Mouse (Mus musculus) heart, postnatal 0 days (tissue): ENCODE measurements at regions not wholly inside any gene's neighbourhood (a gene's known extent, or its start where the extent isn't known, plus 50 kb on each side); places are given as distances from the start of the nearest gene placed in this dataset.

Source experiments
- ATAC-seq: fragments of 200-750 bp; cut with Nextera tagmentation; 2 replicates; pipeline ENCODE4 v1.8.0; 2017; ENCODE audit warnings: low read depth, moderate number of reproducible peaks, moderate library complexity; ENCODE audit not compliant: insufficient read depth
- DNase-seq: peaks from one replicate; pipeline ENCODE4 v3.0.0-alpha.2; 2016; ENCODE audit warnings: low spot score
- H3K27ac ChIP-seq: fragments of 300-500 bp; sonication (generic); 2 replicates; pipeline ENCODE4 v1.5.1; 2014; ENCODE audit warnings: low read depth, mild to moderate bottlenecking
- H3K27me3 ChIP-seq: fragments of 300-500 bp; sonication (generic); 2 replicates; pipeline ENCODE4 v1.6.1; 2014; ENCODE audit warnings: low read length, mixed read lengths; ENCODE audit not compliant: control insufficient read depth, insufficient read depth
- H3K36me3 ChIP-seq: fragments of 300-500 bp; sonication (generic); replicated peaks from 2 replicates; pipeline ENCODE4 v1.6.1; 2014; ENCODE audit warnings: low read length, mixed read lengths; ENCODE audit not compliant: control insufficient read depth, insufficient read depth
- H3K4me1 ChIP-seq: fragments of 300-500 bp; sonication (generic); 2 replicates; pipeline ENCODE4 v1.6.1; 2014; ENCODE audit warnings: antibody characterized with exemption; ENCODE audit not compliant: control insufficient read depth, insufficient read depth
- H3K4me2 ChIP-seq: fragments of 300-500 bp; sonication (generic); 2 replicates; pipeline ENCODE4 v1.6.1; 2014; ENCODE audit warnings: low read depth, mild to moderate bottlenecking, low read length, moderate library complexity
- H3K4me3 ChIP-seq: fragments of 300-500 bp; sonication (generic); 2 replicates; pipeline ENCODE4 v1.5.1; 2014; ENCODE audit warnings: low read depth, low read length
- H3K9ac ChIP-seq: fragments of 300-500 bp; sonication (generic); replicated peaks from 2 replicates; pipeline ENCODE4 v1.6.1; 2014; ENCODE audit warnings: low read depth, low read length, mixed read lengths
- H3K9me3 ChIP-seq: fragments of 300-500 bp; sonication (generic); replicated peaks from 2 replicates; pipeline ENCODE4 v1.6.1; 2016; ENCODE audit warnings: low read length; ENCODE audit not compliant: control insufficient read depth
- CTCF ChIP-seq: IDR thresholded peaks from 2 replicates; pipeline ENCODE4 v1.5.1; 2016; ENCODE audit warnings: antibody characterized with exemption, control low read depth, low read depth
- EP300 ChIP-seq: IDR thresholded peaks from 2 replicates; pipeline ENCODE4 v1.6.1; 2016; ENCODE audit warnings: antibody characterized with exemption, low read depth
- WGBS: fragments of 180-500 bp; shearing (Covaris S2); extraction: QIAGEN DNeasy Blood & Tissue Kit; methylation state at CpG from one replicate; pipeline ENCODE4 v1.1.7; 2014; 5-methylcytosine and 5-hydroxymethylcytosine counted together

DNA sequence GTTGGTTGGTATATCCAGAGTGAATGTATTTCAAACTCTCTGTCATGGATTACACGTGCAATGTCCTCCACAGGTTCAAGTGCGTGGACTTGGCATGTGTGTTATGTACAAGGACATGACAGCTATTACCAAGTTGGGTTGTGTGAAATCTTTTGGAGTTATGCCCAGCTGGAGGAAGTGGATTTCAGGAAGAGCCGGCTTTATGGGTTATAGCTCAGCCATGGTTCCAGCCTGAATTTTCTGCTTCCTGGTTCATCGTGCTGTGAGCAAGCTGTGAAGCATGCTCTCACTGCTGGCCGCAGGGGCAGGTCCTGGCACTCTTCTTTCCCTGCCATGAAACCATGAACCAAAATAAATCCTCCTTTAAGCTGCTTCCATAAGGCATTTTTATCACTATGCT lies 144.6 kb upstream of the Lcorl start:
- no peak overlapping the region for H3K4me2 ChIP-seq
- H3K27ac ChIP-seq, result no peak overlapping the region
- H3K27me3 ChIP-seq, result no peaks in the 10 kb centered on the region
- no peak for TF ChIP-seq EP300
- no peak for TF ChIP-seq CTCF
- no peak overlapping the region for H3K9ac ChIP-seq
- no peak for DNase-seq
- H3K4me3 ChIP-seq, result no peak overlapping the region
- no peaks in the 10 kb centered on the region for H3K9me3 ChIP-seq
- 56% methylated on average over 5 of the region's 5 CpGs for WGBS
- H3K36me3 ChIP-seq, result no peaks in the 10 kb centered on the region
- no peaks in the 10 kb centered on the region for H3K4me1 ChIP-seq
- ATAC-seq, result no peak

DNA sequence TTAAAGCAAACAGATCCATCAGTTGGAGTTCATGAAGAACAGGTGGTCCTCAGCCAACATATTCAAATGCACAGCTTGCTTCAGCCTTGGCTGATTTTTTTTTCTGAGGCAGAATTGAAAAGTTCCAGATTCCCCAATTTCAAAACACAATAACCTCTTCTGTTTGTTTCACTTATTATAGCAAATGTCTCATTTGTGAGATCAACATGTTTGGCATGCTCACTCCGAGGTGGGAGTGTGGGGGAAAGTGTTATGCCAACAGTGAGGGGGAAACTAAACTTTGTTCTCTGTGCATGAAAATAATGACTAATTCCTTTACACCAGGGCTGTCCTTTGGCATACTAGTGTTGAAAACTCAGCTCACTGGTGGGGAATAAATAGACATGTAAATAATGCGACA lies 100.4 kb upstream of the Lcorl start:
- no peak overlapping the region for H3K4me3 ChIP-seq
- H3K4me2 ChIP-seq, result no peak overlapping the region
- ATAC-seq, result no peak
- no peak overlapping the region for H3K27ac ChIP-seq
- no peak for DNase-seq
- no peak for TF ChIP-seq CTCF
- TF ChIP-seq EP300, result no peak
- no peaks in the 10 kb centered on the region for H3K4me1 ChIP-seq
- H3K27me3 ChIP-seq, result no peaks in the 10 kb centered on the region
- H3K9ac ChIP-seq, result no peak overlapping the region
- WGBS, result 75% methylated on average over 2 of the region's 2 CpGs
- H3K9me3 ChIP-seq, result no peaks in the 10 kb centered on the region
- no peaks in the 10 kb centered on the region for H3K36me3 ChIP-seq

DNA sequence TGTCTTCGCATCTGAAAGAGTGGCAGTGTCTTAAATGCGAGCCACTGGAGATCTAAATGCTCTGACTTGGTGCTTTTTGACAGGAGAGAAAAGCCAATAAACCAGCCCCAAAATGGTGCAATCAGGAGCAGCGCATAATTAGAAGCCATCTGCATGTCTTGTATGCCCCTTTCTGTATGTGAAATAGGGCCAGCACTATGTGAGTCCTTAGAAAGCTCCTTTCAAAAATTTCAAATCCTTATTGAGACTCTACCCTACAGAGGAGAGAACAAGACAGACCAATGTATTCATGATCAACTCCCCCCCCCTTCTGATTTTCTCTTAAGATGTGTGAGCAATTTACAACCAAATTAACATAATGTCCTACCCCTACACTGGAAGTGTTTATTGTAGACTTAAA lies 86.6 kb upstream of the Lcorl start:
- Histone ChIP-seq H3K27ac (no peak overlapping the region), H3K4me1 (no peaks in the 10 kb centered on the region), H3K27me3 (no peaks in the 10 kb centered on the region), H3K4me2 (no peak overlapping the region), H3K36me3 (no peaks in the 10 kb centered on the region), H3K9ac (no peak overlapping the region), H3K9me3 (no peaks in the 10 kb centered on the region), H3K4me3 (no peak overlapping the region)
- TF ChIP-seq CTCF, result no peak
- no peak for TF ChIP-seq EP300
- DNase-seq (no peak), ATAC-seq (no peak)
- WGBS, result 90% methylated on average over 3 of the region's 3 CpGs

DNA sequence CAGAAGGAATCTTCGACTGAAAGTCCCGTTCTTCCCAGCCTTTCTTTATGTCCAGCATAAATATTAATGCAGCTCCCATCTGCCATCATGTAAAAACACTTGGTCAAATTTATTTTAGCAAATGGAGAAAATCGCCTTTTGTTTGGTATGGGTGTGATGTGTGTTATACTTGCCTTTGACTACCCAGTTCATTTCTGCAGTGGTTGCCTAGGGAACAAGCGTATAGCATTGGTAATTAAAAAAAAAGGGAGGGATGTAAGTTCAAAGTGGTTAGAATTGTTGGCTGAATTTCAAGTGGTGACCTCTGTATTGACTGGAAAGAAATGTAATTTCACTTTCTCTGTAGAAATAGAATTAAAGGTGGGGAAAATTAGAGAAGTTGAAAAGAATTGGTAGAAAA lies 75.6 kb upstream of the Lcorl start:
- H3K4me2 ChIP-seq, result no peak overlapping the region
- H3K9ac ChIP-seq, result no peak overlapping the region
- H3K36me3 ChIP-seq, result no peaks in the 10 kb centered on the region
- 68% methylated on average over 4 of the region's 4 CpGs for WGBS
- no peaks in the 10 kb centered on the region for H3K27me3 ChIP-seq
- ATAC-seq (no peak), DNase-seq (no peak)
- TF ChIP-seq EP300 (no peak), CTCF (no peak)
- H3K9me3 ChIP-seq, result no peaks in the 10 kb centered on the region
- H3K4me1 ChIP-seq, result no peaks in the 10 kb centered on the region
- H3K4me3 ChIP-seq, result no peak overlapping the region
- H3K27ac ChIP-seq, result no peak overlapping the region

DNA sequence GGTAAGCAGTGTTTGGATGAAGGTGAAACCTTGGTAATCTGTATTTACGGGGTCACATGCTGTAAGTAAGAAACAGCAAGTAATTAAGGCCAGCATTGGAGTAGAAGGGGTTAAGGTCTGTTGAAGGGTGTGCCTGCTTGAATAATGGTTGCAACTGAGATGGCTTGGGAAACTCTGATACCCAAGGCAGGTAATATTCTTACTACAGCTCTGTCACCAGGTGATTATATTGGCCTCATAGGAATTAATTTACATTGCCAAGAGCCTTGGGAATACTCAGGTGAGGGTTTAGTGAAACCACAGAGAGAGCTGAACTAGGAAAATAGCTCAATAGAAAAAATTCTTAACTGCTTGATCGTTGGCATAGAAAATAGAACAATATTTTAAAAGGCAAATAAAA lies 73.8 kb upstream of the Lcorl start:
- H3K4me2 ChIP-seq, result no peak overlapping the region
- H3K4me1 ChIP-seq, result no peaks in the 10 kb centered on the region
- no peak overlapping the region for H3K9ac ChIP-seq
- TF ChIP-seq CTCF, result no peak
- TF ChIP-seq EP300, result no peak
- ATAC-seq, result no peak
- H3K36me3 ChIP-seq, result no peaks in the 10 kb centered on the region
- 72% methylated on average over 2 of the region's 2 CpGs for WGBS
- no peak overlapping the region for H3K27ac ChIP-seq
- no peak for DNase-seq
- no peak overlapping the region for H3K4me3 ChIP-seq
- no peaks in the 10 kb centered on the region for H3K27me3 ChIP-seq
- no peaks in the 10 kb centered on the region for H3K9me3 ChIP-seq

DNA sequence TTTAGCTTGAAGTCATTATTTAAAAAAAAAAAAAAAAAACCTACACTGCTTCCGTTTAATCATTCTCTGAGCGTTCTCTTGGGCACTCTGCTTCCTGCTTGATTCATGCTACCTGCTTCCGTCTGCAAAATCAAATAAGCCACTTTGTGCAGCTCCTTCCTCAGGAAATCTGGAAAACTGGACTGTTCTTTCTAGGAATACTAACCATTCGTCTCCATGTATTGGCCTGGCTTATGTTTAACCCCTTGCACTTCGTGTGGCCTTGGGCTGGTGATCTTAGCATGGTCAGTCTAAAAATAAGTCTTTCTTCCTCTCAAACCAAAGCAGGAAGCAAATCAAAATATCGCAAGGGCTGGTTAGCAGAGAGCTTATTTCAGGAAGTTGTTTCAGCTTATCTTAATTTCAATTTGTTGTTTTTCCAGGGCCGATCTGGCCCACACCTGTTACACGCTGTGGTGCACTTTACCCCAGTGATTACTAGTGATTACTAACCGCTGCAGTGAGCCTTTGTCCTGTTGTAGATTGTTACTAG lies 68.5 kb upstream of the Lcorl start:
- Histone ChIP-seq H3K4me2 (peak overlapping the region; percentile 38), H3K4me3 (0 out of 2 replicates have a peak overlapping the region, but pooled peaks have one; percentile 11), H3K36me3 (no peaks in the 10 kb centered on the region), H3K9ac (no peak overlapping the region), H3K9me3 (no peaks in the 10 kb centered on the region), H3K4me1 (no peaks in the 10 kb centered on the region), H3K27ac (peak overlapping the region; percentile 34; the same call in 1 of the 2 replicates), H3K27me3 (no peaks in the 10 kb centered on the region)
- 38% methylated on average over 9 of the region's 9 CpGs for WGBS
- TF ChIP-seq CTCF (no peak), EP300 (peak; percentile 78)
- ATAC-seq (peak; percentile 55), DNase-seq (peak; percentile 10)
